Mouse (Mus musculus) heart, postnatal 0 days (tissue): ENCODE measurements around the gene Chic2.
A peak's percentile ranks its signal among the peaks of the same experiment; 100 is the strongest.

Experiments
- CTCF ChIP-seq: IDR thresholded peaks from 2 replicates; pipeline ENCODE4 v1.5.1; 2016; ENCODE audit warnings: antibody characterized with exemption, control low read depth, low read depth
- EP300 ChIP-seq: IDR thresholded peaks from 2 replicates; pipeline ENCODE4 v1.6.1; 2016; ENCODE audit warnings: antibody characterized with exemption, low read depth

DNA sequence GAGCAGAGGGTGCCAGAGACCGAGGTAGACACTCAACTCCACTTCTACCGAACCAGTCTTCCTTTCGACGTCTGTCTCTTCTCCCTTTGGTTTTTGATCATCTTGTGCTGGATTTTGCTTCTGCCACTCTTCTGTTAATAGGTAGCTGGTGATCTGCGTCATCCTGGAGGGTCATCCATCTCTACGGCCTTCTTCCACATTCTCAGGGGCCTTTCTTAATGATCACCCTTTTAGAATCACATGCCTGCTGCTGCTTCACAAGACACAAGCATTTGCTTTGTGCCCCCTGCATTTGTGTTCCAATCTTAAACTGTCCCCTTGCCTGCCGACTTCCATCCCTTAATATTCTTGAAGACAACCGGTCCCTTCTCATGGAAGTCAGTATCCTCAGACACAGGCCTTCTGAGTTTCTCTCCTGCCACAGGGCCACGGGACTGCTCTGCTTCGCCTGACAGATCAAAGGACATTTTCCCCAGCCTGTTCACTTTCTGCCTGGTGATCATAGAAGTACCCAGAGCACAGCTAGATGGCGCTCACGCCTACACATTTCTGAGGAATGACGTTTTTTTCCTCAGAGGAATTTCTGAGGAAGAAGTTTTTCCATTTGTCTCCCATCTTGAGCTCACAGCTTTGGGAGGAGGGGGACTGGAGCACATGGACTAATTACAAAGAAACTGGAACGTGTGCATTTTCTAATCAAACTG is 83.6 kb downstream of the Chic2 start:
- TF ChIP-seq CTCF = peak; percentile 82
- no peak for TF ChIP-seq EP300
